Mouse (Mus musculus): ENCODE results near the gene Tmem33. TPM values are rescaled to one million over a fixed set of nuclear protein-coding genes. Genes with fewer than 3 reads are reported as not detected.

Tmem33 gene
- polyA plus RNA-seq (2014; fragmentation: Nextera tagmentation; extraction: Ambion mirVana), result 83.2 and 86.7 TPM in 2 replicates

DNA sequence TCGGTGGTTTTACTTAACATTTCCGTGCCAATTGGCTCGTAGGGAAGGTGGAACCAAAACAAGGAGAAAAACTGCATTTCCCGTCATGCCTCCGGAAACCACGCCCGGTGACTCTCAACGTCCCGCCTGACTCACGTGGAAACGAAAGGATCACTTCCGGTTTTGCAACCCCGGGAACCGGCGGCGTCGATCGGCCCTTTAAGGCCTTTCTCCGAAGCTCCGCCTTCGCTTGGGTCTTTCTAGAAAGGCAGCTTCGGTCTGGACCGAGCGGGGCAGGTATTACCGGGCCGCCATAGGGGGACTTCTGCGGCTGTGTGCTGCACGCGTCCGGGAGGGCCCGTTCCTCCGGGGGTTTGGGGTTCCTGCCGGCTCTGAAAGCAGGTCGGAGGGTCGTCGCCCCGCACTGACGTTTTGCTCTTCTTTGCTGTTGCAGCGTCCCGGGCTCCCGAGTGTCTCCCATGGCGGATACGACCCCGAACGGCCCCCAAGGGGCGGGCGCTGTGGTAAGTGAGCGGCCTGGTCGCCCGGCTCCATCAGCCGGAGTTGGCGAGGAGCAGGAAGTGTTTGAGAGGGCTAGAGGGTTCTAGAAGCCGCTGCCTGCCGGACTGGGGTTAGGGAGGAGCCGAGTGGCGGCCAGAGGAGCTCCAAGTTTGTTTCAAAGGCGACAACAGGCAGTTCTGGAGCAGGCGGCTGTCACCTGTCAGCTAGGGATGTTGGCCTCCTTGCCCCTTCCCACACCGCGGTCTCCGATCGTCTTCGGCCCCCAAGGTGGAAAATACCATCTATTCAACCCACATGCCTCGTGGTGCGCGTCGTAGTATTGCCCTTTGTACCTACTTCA lies at the start of gene Tmem33:
TSS of gene Tmem33 (plus strand) at position 35 of the 841 bp plus-strand sequence.
- H3K4me3 ChIP-seq (ENCODE audit: low read depth, low read length), result peak within 1 kb of the TSS; percentile 88
- peaks cover 27% of the 10 kb centered on the region for H3K36me3 ChIP-seq (ENCODE audit: control insufficient read depth, insufficient read depth, low read length)
- ATAC-seq (peak; percentile 94), DNase-seq (ENCODE audit: low spot score) (peak; percentile 98)
- under 1% methylated on average over 64 of the region's 67 CpGs for WGBS
- H3K4me1 ChIP-seq (ENCODE audit: control insufficient read depth, insufficient read depth, low read length), result peaks cover 7% of the 10 kb centered on the region
- no peaks in the 10 kb centered on the region for H3K9me3 ChIP-seq (replicated peaks; ENCODE audit: control insufficient read depth, low read length)
- H3K27ac ChIP-seq (ENCODE audit: low read depth, low read length), result peak within 1 kb of the TSS; percentile 89
- no peaks in the 10 kb centered on the region for H3K27me3 ChIP-seq (replicated peaks; ENCODE audit: control insufficient read depth, insufficient read depth, low read length)
- peak within 1 kb of the TSS; percentile 90 for H3K9ac ChIP-seq (ENCODE audit: low read length)
- peak within 1 kb of the TSS; percentile 54 for H3K4me2 ChIP-seq (ENCODE audit: low read length)

DNA sequence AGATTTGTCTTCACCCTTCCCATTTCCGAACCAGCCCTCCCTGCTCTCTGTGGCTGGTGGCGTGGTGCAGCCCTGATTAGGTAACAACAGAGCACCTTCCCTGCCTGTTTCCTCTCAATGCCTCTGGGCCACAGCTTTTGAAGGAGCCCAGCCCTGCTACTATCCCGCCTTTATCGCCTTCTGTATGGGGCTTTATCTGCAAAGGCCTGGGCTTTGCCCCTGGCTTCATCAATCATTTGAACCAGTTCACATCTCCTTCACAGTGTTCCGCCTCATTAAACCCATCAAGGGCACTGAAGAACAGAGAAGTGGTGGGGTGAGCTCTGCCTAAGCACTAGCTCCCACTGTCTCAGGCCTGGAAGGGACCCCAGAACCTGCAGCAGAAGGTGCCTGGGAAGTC lies 47.2 kb upstream of the Tmem33 start:
- peaks cover 13% of the 10 kb centered on the region for H3K4me1 ChIP-seq (ENCODE audit: control insufficient read depth, insufficient read depth, low read length)
- no peak overlapping the region for H3K4me3 ChIP-seq (ENCODE audit: low read depth, low read length)
- no peak overlapping the region for H3K4me2 ChIP-seq (ENCODE audit: low read length)
- no peaks in the 10 kb centered on the region for H3K36me3 ChIP-seq (ENCODE audit: control insufficient read depth, insufficient read depth, low read length)
- no peaks in the 10 kb centered on the region for H3K9me3 ChIP-seq (replicated peaks; ENCODE audit: control insufficient read depth, low read length)
- H3K27me3 ChIP-seq (replicated peaks; ENCODE audit: control insufficient read depth, insufficient read depth, low read length), result peaks cover 39% of the 10 kb centered on the region
- 16% methylated on average over 5 of the region's 5 CpGs for WGBS
- DNase-seq (ENCODE audit: low spot score) (no peak), ATAC-seq (no peak)
- H3K27ac ChIP-seq (ENCODE audit: low read depth, low read length), result no peak overlapping the region
- no peak overlapping the region for H3K9ac ChIP-seq (ENCODE audit: low read length)

DNA sequence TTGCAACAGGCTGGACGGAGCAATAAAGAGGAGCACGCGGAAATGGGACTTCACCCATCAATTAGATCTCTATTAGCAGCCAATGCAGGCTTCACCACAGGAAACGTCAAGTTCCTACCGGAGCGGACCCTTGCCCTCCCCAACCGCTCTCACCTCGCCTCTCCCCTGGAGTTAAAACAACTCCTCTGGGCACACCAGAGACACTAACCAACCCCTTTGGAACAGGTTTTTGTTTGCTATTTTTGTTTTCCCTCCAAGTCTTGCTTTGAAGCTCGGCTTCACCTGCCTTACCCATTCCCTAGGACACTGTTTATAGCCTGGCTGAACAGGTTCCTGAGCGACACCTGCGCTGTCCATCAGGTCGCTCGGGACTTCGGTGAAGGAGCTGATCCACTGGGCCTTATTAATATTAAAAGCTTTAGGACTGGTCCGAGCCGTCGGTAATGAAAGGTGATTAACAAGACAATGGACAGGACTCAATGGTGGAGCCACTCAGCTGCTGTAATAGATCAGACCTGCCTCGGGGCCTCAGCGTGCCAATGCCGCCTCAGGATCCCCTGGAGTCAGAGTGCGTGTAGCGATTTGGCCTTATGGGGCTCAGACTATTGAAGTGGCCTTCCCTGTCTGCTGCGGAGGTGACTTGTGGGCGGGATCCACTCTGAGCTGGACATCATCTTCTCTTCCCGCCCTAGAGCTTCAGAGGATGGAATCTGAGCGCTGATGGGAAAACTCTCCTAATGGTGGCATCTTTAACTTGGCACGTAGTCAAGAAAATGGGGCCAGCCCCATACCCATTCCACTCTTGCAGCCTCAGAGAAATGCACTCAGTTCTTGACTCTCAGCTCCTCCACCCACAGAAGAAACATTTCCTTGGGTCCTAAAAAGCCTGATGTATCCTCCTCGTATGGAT lies 45.0 kb upstream of the Tmem33 start:
- no peaks in the 10 kb centered on the region for H3K36me3 ChIP-seq (ENCODE audit: control insufficient read depth, insufficient read depth, low read length)
- ATAC-seq (no peak), DNase-seq (ENCODE audit: low spot score) (peak; percentile 52)
- whole genome bisulfite sequencing, result 2% methylated on average over 28 of the region's 28 CpGs
- no peaks in the 10 kb centered on the region for H3K9me3 ChIP-seq (replicated peaks; ENCODE audit: control insufficient read depth, low read length)
- no peak overlapping the region for H3K27ac ChIP-seq (ENCODE audit: low read depth, low read length)
- H3K4me1 ChIP-seq (ENCODE audit: control insufficient read depth, insufficient read depth, low read length), result peaks cover 13% of the 10 kb centered on the region
- peaks cover 61% of the 10 kb centered on the region for H3K27me3 ChIP-seq (replicated peaks; ENCODE audit: control insufficient read depth, insufficient read depth, low read length)
- peak overlapping the region; percentile 58 for H3K4me2 ChIP-seq (ENCODE audit: low read length)
- peak overlapping the region; percentile 27 for H3K4me3 ChIP-seq (ENCODE audit: low read depth, low read length)
- H3K9ac ChIP-seq (ENCODE audit: low read length), result no peak overlapping the region

DNA sequence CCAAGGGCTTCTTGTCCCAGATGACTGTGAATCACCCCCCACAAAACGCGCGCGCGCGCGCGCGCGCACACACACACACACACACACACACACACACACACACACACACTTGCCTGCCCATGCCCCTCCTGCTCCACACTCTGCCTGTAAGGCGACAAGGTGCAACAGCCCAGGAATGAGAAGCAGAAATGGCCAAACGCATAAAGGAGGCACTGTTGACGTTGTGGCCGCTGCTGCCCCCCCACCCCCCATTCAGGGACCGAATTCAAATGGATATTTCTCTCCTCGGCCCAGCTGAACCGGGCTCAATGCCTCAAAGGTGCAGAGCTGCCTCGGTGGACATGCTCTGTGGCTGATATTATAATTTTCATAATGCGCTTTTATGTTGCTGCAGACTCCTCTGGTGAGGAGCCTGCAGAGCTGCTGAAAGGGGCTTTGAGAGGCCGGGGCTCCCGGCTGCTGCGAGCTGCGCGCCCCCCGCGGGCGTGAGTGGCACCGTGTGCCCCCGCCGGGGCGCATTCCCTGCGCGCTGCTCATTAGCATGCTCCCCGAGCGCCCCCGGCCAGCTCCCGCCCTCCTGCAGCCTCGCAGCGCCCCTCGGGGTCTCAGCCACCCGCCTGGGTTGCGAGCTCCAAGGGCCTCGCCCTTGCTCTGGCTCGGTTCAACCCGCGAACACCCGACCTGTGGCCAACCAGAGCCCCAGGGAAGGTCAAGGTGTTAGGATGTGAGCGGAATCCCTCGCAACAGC lies 44.2 kb upstream of the Tmem33 start:
- Histone ChIP-seq H3K27ac (ENCODE audit: low read depth, low read length) (no peak overlapping the region), H3K27me3 (replicated peaks; ENCODE audit: control insufficient read depth, insufficient read depth, low read length) (peaks cover 69% of the 10 kb centered on the region), H3K4me1 (ENCODE audit: control insufficient read depth, insufficient read depth, low read length) (peaks cover 13% of the 10 kb centered on the region), H3K9me3 (replicated peaks; ENCODE audit: control insufficient read depth, low read length) (no peaks in the 10 kb centered on the region), H3K36me3 (ENCODE audit: control insufficient read depth, insufficient read depth, low read length) (no peaks in the 10 kb centered on the region), H3K4me3 (ENCODE audit: low read depth, low read length) (peak overlapping the region; percentile 27), H3K4me2 (ENCODE audit: low read length) (peak overlapping the region; percentile 58), H3K9ac (ENCODE audit: low read length) (peak overlapping the region; percentile 0; the same call in 1 of the 2 replicates)
- DNase-seq (ENCODE audit: low spot score) (peak; percentile 43), ATAC-seq (peak; percentile 67)
- under 1% methylated on average over 49 of the region's 49 CpGs for WGBS

DNA sequence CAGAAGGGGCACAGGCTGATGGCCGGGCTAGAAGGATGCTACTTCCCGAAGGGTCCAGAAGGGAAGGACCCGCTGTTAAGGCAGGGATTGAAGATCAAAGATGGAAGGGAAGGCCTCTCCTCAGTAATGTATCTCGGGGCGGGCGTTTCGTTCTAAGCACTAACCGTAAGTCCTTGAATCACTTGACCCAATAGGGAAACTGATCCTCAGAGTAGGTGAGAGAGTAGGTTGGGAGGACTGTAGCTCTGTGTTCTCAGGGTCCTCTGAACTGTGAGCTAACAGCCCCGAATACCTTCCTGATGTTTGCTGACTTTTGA lies 43.6 kb upstream of the Tmem33 start:
- DNase-seq (ENCODE audit: low spot score) (no peak), ATAC-seq (no peak; the same call in 1 of the 2 replicates)
- H3K27me3 ChIP-seq (replicated peaks; ENCODE audit: control insufficient read depth, insufficient read depth, low read length), result peaks cover 71% of the 10 kb centered on the region
- H3K9ac ChIP-seq (ENCODE audit: low read length), result peak overlapping the region; percentile 0; the same call in 1 of the 2 replicates
- WGBS, result 2% methylated on average over 9 of the region's 9 CpGs
- peak overlapping the region; percentile 27 for H3K4me3 ChIP-seq (ENCODE audit: low read depth, low read length)
- no peaks in the 10 kb centered on the region for H3K36me3 ChIP-seq (ENCODE audit: control insufficient read depth, insufficient read depth, low read length)
- H3K4me1 ChIP-seq (ENCODE audit: control insufficient read depth, insufficient read depth, low read length), result peaks cover 13% of the 10 kb centered on the region
- H3K9me3 ChIP-seq (replicated peaks; ENCODE audit: control insufficient read depth, low read length), result no peaks in the 10 kb centered on the region
- H3K27ac ChIP-seq (ENCODE audit: low read depth, low read length), result no peak overlapping the region
- peak overlapping the region; percentile 58 for H3K4me2 ChIP-seq (ENCODE audit: low read length)

DNA sequence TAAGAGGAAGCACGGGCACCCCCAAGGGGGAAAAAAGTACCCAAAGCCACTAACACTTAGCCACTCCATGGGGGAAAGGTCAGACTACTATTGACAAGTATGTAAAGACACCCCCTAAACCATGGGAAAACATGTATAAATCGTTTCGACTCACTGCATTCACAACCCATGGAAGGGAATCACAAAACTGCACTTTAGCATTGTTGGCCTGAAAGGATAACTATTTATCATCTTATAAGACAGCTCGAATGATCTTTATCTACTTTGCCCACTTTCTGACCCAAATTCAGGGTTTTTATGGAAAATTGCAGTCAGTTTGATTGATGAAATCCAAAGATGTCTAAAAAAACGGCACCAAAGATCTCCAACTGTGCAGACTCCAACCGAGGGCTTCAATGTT lies 38.5 kb upstream of the Tmem33 start:
- Histone ChIP-seq H3K36me3 (ENCODE audit: control insufficient read depth, insufficient read depth, low read length) (no peaks in the 10 kb centered on the region), H3K4me2 (ENCODE audit: low read length) (peak overlapping the region; percentile 53), H3K4me1 (ENCODE audit: control insufficient read depth, insufficient read depth, low read length) (peaks cover 5% of the 10 kb centered on the region; the same call in 1 of the 2 replicates), H3K4me3 (ENCODE audit: low read depth, low read length) (peak overlapping the region; percentile 25; the same call in 1 of the 2 replicates), H3K27ac (ENCODE audit: low read depth, low read length) (no peak overlapping the region), H3K9ac (ENCODE audit: low read length) (no peak overlapping the region), H3K9me3 (replicated peaks; ENCODE audit: control insufficient read depth, low read length) (no peaks in the 10 kb centered on the region), H3K27me3 (replicated peaks; ENCODE audit: control insufficient read depth, insufficient read depth, low read length) (peaks cover 85% of the 10 kb centered on the region)
- 2% methylated on average over 6 of the region's 6 CpGs for WGBS
- DNase-seq (ENCODE audit: low spot score), result no peak
- ATAC-seq, result no peak

DNA sequence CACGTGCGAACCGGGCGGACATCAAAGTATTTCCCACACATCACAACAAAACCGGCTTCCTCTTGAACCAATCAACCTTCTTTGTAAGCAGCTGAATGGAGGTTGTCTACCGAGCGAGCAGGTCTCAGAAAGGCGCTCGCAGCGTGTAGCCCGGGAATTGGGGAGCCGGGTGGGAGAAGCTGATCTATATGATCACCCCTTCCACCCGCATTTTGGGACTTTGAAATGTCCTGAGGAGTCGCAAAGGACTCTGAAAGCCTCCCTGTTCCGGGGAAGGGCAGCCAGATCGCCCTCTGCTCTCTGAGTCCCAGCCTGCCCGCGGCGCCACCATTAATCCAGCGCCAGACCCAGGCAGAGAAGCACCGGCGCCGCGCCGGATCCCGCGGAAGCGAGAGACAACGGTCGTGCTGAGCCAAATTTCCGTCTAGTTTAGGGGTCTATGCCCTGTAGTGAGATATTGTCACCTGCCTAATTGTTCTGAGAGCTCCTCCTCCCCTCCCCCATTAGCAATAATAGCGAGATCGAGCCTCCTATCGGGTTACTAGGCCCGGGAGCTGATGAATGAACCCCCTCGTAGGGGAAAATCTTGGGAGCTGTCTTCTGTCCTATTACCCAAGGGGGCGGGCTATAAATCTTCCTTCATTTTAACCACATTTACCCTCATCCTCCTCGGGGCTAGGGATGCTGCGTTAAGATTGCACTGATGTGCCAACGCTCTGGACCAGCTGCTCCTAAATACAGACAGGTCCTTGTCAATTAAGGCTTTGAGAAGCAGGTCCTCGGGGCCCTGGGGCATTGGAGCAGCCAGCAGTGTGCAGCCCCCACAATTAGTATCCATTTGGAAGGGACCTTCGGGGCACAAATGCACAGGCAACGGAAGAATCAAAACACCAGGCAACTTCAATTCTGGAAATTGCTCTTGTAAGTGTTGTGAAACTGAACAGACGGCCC lies 37.6 kb upstream of the Tmem33 start:
- peak overlapping the region; percentile 53 for H3K4me2 ChIP-seq (ENCODE audit: low read length)
- peak; percentile 65; the same call in 1 of the 2 replicates for ATAC-seq
- H3K9ac ChIP-seq (ENCODE audit: low read length), result peak overlapping the region; percentile 10; the same call in 1 of the 2 replicates
- peaks cover 87% of the 10 kb centered on the region for H3K27me3 ChIP-seq (replicated peaks; ENCODE audit: control insufficient read depth, insufficient read depth, low read length)
- 2% methylated on average over 44 of the region's 44 CpGs for WGBS
- H3K4me3 ChIP-seq (ENCODE audit: low read depth, low read length), result peak overlapping the region; percentile 25
- H3K27ac ChIP-seq (ENCODE audit: low read depth, low read length), result no peak overlapping the region
- no peaks in the 10 kb centered on the region for H3K36me3 ChIP-seq (ENCODE audit: control insufficient read depth, insufficient read depth, low read length)
- peak; percentile 48 for DNase-seq (ENCODE audit: low spot score)
- H3K4me1 ChIP-seq (ENCODE audit: control insufficient read depth, insufficient read depth, low read length), result peaks cover 5% of the 10 kb centered on the region; the same call in 1 of the 2 replicates
- no peaks in the 10 kb centered on the region for H3K9me3 ChIP-seq (replicated peaks; ENCODE audit: control insufficient read depth, low read length)

Measured in forebrain, embryonic 14.5 days (tissue).